Mouse (Mus musculus): ENCODE data around the gene Barhl2. TPM values are rescaled to one million over a fixed set of nuclear protein-coding genes. Genes with fewer than 3 reads are reported as not detected.
A peak's percentile ranks its signal among the peaks of the same experiment; 100 is the strongest.

Barhl2 gene
- polyA plus RNA-seq, 2 experiments, result 0.01 TPM; not detected in 1

DNA sequence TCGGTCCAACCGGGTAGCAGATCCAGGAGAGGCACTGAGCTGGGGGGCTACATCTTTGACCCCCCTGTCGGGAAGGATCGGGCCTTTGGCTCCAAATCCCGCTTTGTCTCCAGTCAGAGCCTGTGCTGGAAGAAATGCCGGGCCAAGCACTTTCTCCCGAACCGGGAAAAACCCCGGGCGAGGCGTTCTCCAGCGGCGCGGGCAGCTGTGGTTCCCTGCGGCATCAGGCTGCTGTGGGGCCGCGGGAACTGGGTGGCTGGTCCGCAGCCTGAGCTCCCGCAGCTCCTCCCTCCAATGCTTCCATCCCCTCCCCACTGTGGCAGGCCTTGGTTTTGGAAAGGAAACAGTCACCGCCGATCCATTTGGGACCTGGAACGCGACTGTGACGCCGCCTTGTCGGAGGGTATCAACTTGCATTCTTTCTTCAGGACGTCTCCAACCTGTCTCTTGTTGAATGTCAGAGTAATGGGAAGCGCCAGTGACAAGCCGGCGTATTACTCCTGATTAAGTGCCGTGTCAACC lies 1.2 kb upstream of the Barhl2 start:
- no peak overlapping the region for H3K4me2 ChIP-seq (ENCODE audit: low read depth)
- no peak overlapping the region for H3K4me3 ChIP-seq (ENCODE audit: insufficient read depth in 1 of 2, low read depth in 2 of 2, low read length in 2 of 2)
- under 1% methylated on average over 31 of the region's 31 CpGs for WGBS (ENCODE audit: insufficient replicate concordance)
- no peaks in the 10 kb centered on the region for H3K9me3 ChIP-seq (ENCODE audit: control insufficient read depth, low read length)
- no peak overlapping the region for H3K27ac ChIP-seq
- H3K36me3 ChIP-seq (replicated peaks; ENCODE audit: control insufficient read depth, insufficient read depth, low read depth), result no peaks in the 10 kb centered on the region
- H3K4me1 ChIP-seq (replicated peaks; ENCODE audit: control insufficient read depth in 2 of 2, insufficient read depth in 2 of 2, low read length in 1 of 2), result no peaks in the 10 kb centered on the region
- no peak for ATAC-seq (ENCODE audit: insufficient read depth)
- H3K9ac ChIP-seq (replicated peaks), result no peak overlapping the region
- TF ChIP-seq EP300 (IDR thresholded peaks at IDR 0.05; ENCODE audit: low read depth) (no peak), CTCF (IDR thresholded peaks at IDR 0.05; ENCODE audit: low read depth) (no peak)
- peaks cover 98% of the 10 kb centered on the region for H3K27me3 ChIP-seq (ENCODE audit: control insufficient read depth, insufficient read depth, low read length)
- no peak for DNase-seq (ENCODE audit: low read depth in 3 of 3, low spot score in 3 of 3)

DNA sequence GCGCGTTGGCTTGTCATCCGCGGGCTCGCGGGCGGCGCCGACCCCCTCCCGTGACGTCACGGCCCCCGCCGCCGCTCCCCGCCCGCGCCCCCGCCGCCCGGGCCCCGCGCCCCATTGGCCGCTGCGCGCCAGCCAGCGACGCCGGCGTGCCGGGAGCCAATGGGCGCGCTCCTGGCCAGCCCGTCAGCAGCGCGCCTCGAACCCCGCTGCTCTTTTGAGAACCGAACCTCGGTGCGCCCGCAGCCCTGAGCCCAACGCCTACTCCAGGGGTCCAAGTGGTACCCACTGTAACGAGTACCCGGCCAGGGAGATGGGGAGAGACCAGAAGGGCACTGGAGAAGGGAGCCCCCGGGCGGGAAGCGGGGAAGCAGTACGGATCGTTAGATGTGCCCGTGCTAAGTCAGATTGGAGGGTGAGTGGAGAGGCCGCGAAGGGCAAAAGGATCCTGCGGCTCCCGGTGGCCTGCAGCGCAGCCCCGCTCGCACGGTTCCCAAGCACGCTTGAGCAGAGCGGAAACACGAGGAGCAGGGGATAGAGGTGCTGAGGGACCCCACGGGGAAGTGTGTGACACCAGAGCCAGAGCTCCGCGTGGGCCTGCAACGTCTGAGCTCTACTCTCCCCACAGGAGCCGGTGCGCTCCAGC lies 632 bp upstream of the Barhl2 start:
- Histone ChIP-seq H3K27ac (no peak overlapping the region), H3K4me1 (replicated peaks; ENCODE audit: control insufficient read depth in 2 of 2, insufficient read depth in 2 of 2, low read length in 1 of 2) (no peaks in the 10 kb centered on the region), H3K4me2 (ENCODE audit: low read depth) (peak overlapping the region; percentile 39), H3K9me3 (ENCODE audit: control insufficient read depth, low read length) (no peaks in the 10 kb centered on the region), H3K27me3 (ENCODE audit: control insufficient read depth, insufficient read depth, low read length) (peaks cover 98% of the 10 kb centered on the region), H3K9ac (replicated peaks) (no peak overlapping the region), H3K4me3 (ENCODE audit: insufficient read depth in 1 of 2, low read depth in 2 of 2, low read length in 2 of 2) (peak overlapping the region in 1 of 2 experiments; percentile 30; a peak in 2 of 4 replicates), H3K36me3 (replicated peaks; ENCODE audit: control insufficient read depth, insufficient read depth, low read depth) (no peaks in the 10 kb centered on the region)
- 2% methylated on average over 67 of the region's 68 CpGs for WGBS (ENCODE audit: insufficient replicate concordance)
- no peak for TF ChIP-seq CTCF (IDR thresholded peaks at IDR 0.05; ENCODE audit: low read depth)
- TF ChIP-seq EP300 (IDR thresholded peaks at IDR 0.05; ENCODE audit: low read depth), result no peak
- no peak for DNase-seq (ENCODE audit: low read depth in 3 of 3, low spot score in 3 of 3)
- ATAC-seq (ENCODE audit: insufficient read depth), result no peak

DNA sequence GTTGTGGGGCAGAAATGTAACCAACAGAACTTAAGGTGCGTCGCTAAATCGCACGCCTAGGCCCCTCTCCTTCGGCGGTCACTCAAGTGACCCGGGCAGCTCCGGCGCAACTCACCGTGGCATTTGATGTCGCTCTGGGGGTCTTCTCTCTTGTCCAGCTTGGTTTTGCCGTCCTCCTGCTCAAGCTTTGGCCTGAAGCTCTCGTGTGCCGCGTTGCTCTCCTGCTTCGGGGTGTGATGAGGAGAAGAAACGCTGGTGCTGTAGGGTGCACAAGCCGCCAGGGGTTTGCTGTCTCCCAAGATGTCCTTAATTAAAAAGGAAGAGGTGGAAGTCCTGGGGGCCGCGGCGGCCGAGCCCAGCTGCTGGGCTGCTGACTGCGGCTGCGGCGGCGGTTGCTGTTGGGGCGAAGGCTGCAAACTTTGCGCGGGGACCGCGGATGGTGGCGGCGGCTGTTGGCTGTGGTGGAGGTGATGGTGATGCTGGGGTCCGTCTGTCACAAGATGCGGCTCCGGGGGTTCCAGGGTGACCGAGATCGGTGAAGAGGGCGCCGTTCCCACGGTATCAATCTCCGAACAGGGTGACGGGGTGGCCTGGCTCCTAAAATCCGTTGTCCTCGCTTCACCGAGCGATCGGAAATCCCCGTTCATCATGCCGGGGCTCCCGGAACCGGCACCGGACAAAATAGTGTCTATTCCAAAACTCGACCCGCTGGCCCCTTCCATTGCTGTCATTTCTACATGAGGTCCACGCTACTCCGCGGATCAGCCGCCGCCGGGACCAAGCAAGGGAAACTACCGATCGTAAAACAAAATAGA lies 648 bp downstream of the Barhl2 start:
- 1% methylated on average over 63 of the region's 63 CpGs for WGBS (ENCODE audit: insufficient replicate concordance)
- ATAC-seq (ENCODE audit: insufficient read depth), result no peak
- DNase-seq (ENCODE audit: low read depth in 3 of 3, low spot score in 3 of 3), result no peak
- no peak overlapping the region for H3K4me2 ChIP-seq (ENCODE audit: low read depth)
- no peaks in the 10 kb centered on the region for H3K36me3 ChIP-seq (replicated peaks; ENCODE audit: control insufficient read depth, insufficient read depth, low read depth)
- no peak overlapping the region for H3K27ac ChIP-seq
- H3K4me3 ChIP-seq (ENCODE audit: insufficient read depth in 1 of 2, low read depth in 2 of 2, low read length in 2 of 2), result no peak overlapping the region
- no peaks in the 10 kb centered on the region for H3K9me3 ChIP-seq (ENCODE audit: control insufficient read depth, low read length)
- H3K9ac ChIP-seq (replicated peaks), result no peak overlapping the region
- TF ChIP-seq CTCF (IDR thresholded peaks at IDR 0.05; ENCODE audit: low read depth) (no peak), EP300 (IDR thresholded peaks at IDR 0.05; ENCODE audit: low read depth) (no peak)
- no peaks in the 10 kb centered on the region for H3K4me1 ChIP-seq (replicated peaks; ENCODE audit: control insufficient read depth in 2 of 2, insufficient read depth in 2 of 2, low read length in 1 of 2)
- H3K27me3 ChIP-seq (ENCODE audit: control insufficient read depth, insufficient read depth, low read length), result peaks cover 96% of the 10 kb centered on the region

DNA sequence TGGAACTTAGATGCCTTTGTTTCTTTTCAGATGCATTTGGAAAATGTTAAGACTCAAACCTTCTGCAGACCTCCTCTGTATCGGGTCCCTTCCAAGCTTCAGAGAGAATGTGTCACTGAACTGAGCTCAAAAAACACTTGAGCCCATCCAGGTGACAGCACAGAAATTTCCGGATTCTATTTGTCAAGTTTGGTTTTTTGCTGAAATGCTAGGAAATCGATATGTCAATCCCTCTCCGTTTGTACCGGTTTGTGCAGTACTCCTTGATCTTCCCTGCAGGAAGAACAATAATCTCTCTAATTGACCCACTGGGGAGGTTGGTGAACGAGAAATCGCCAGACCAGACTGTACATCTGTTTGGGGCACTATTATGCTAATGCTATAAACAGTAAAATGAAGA lies 2.0 kb downstream of the Barhl2 start:
- no peaks in the 10 kb centered on the region for H3K4me1 ChIP-seq (replicated peaks; ENCODE audit: control insufficient read depth in 2 of 2, insufficient read depth in 2 of 2, low read length in 1 of 2)
- no peak overlapping the region for H3K4me3 ChIP-seq (ENCODE audit: insufficient read depth in 1 of 2, low read depth in 2 of 2, low read length in 2 of 2)
- no peak overlapping the region for H3K27ac ChIP-seq
- TF ChIP-seq EP300 (IDR thresholded peaks at IDR 0.05; ENCODE audit: low read depth), result no peak
- TF ChIP-seq CTCF (IDR thresholded peaks at IDR 0.05; ENCODE audit: low read depth), result no peak
- no peak overlapping the region for H3K9ac ChIP-seq (replicated peaks)
- H3K27me3 ChIP-seq (ENCODE audit: control insufficient read depth, insufficient read depth, low read length), result peaks cover 95% of the 10 kb centered on the region
- no peak for ATAC-seq (ENCODE audit: insufficient read depth)
- DNase-seq (ENCODE audit: low read depth in 3 of 3, low spot score in 3 of 3), result no peak
- H3K4me2 ChIP-seq (ENCODE audit: low read depth), result no peak overlapping the region
- no peaks in the 10 kb centered on the region for H3K9me3 ChIP-seq (ENCODE audit: control insufficient read depth, low read length)
- WGBS (ENCODE audit: insufficient replicate concordance), result 3% methylated on average over 7 of the region's 7 CpGs
- H3K36me3 ChIP-seq (replicated peaks; ENCODE audit: control insufficient read depth, insufficient read depth, low read depth), result no peaks in the 10 kb centered on the region

Measured in liver, embryonic 14.5 days (tissue).